Mouse (Mus musculus) right cerebral cortex, postnatal 4 days (tissue): ENCODE results near the gene Bcor.

Experiments
- DNase-seq: peaks from one replicate; pipeline ENCODE4 v3.0.0-alpha.2; 2022

Gene Bcor

GRCm38 (mm10) chrX:12062121-12062931 lies 97.8 kb downstream of the Bcor start:
- no peak for DNase-seq

DNA sequence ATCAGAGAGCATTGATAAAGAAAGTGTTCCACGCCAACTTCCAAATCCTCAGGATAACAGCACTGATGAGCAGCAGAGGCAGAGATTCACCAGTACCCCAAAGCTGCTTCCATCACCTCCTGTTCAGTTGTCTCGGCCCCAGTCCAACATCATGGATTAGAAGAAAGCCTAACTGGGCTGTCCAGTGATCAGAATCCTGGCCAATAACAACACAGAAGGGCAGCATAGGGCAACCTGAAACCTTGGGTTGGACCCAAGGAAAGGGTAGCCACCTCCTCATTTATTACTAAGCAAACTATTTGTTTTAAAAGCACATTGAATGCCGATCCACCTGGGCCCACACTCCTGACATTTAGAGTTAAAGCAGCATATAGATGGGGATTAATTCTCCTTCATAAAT lies 99.3 kb downstream of the Bcor start:
- no peak for DNase-seq

DNA sequence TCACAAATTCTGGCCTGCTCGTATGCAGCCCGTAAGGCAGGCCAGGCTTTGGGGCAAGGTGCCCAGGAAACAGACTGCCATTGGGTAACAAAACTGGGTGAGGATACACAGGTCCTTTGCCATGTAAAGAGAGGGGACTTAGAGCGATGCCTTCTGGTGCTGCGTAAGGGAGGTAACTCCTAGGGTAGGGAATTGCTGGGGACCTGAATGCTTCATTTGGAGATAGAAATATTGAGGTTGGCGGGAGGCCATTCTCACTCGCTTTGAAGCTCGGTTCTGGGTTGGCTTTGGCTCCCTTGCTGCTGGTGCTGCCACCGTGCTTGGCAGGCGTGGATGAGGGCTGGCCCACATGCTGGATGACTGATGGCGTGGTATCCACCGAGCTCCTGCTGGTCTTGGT lies 102.9 kb downstream of the Bcor start:
- peak; percentile 27 for DNase-seq

- DNase-seq = no peak
These were observed 106.7 kb downstream of the Bcor start for GRCm38 (mm10) chrX:12053315-12053914.

DNA sequence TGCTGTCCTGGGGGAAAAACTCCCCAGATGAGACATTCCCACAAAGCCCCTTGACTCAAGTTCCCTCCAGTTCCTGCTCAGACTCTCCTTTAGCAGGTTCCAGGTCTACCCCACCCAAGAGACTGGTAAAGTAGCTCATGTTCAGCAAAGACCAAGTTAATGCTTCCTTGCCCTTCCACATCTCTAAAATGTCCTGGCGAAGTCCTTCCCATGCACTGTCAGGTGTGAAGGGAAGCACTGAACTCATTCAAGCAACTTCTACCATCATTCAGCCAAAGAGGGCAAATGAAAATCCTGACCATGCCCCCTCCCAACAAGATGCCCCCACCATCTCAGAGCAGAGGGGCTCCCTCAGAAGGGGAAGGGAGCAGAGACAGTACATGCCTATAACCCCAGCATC lies 107.5 kb downstream of the Bcor start:
- no peak for DNase-seq

- DNase-seq = no peak
These were observed 111.4 kb downstream of the Bcor start for GRCm38 (mm10) chrX:12048721-12049120.

GRCm38 (mm10) chrX:12048166-12048565 lies 112.0 kb downstream of the Bcor start:
- no peak for DNase-seq

DNA sequence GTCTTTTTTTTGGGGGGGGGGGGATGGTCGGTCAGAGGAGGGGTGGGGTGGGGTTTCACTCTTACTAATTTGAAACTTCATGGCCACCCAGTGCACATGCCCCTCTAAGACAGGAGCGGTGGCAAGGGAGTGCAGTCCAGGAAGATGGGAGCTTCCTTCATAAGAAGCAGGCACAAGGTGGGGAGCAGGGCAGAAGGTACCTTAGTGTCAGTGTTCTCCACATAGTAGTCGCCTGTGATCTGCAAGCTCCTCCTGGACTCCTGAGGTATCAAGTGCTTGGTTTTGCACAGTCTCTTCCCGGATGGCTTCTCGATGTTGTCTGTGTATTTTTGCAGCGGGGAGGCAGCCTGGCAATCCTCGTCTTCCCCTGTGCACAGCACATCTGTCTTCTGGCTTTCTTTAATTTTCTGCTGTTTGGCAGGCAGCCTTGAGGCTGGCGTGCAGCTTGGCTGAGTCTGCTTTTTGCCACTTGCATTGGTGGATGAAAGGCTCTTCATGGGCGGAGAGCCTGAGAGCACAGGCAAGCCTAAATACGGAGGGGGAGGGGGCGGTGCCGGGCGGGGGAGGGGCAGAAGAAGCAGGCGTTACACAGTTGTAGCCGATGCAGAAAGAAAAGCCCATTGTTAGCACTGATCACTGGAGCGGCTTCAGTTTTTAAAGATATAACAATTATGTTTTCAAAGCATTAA lies 112.8 kb downstream of the Bcor start:
- no peak for DNase-seq

DNA sequence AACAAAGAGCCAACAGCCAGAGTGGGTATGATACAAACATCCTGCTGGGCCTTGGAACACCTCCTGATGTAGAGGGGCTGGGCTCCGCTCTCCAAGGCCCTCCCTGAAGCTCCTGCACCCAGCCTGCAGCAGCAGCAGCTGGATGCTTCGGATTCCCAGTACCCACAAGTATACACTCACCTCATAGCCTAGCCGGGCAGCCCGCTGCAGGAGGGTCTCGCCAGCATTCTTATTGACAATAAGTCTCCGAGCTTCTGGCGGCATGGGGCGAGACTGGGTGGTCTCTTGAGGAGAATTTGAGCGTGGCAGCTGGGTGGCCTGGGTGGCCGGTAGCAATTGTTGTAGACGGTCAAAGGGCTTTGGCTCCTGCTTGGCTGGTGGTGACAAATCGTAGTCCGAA lies 113.5 kb downstream of the Bcor start:
- DNase-seq = no peak

DNA sequence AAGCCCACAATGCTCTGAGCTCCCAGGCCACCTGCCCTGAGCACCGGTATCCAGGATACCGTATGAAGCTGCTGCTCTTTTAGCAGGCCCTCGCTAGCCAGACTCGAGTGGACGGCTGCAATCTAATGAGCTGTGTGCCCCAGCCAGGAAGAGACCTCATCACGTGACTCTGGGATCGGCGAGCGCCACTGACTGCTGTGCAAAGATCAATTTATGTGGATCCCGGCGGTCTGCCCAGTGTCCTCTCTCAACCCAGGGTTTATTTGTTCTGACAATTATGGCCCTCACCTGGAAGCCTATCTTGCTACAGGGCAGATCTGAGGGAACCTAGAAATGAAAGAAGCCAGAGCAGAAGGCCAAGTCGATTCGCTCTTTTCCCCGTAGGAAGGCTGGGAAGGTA lies 116.8 kb downstream of the Bcor start:
- DNase-seq = no peak

- DNase-seq = no peak
These were observed 118.7 kb downstream of the Bcor start for GRCm38 (mm10) chrX:12041453-12041852.

DNA sequence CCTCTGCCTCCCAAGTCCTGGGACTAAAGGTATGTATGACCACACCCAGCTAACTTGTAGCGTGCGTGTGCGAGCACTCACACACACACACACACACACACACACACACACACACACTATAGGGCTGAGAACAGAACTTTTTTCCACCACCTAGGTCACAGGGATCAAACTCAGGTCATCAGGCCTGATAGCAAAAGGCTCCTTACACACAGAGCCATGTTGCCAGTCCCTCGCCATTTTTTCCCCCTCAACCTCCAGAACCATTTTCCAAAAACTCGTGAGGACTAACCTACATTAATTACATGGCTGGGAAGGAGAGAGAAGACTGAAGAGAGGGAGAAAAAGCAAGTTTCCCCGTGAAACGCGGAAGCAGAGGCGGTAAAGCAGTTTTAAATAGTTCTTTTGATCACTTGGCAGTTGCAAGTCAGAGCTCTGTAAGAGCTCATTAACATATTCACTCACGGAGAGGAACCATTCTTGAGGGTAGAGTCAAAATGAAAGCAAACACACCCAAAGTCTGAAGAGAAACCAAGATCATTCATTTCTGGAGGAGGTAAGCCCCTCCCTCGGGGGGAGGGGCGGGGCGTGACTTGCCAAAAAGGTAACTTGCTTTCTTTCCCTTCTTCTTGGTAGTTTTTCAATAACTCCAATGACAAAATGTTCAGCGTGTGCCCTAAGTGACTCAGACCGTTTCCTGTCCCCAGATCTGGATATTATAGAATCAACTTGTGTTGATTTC lies 145.3 kb downstream of the Bcor start:
- no peak for DNase-seq

DNA sequence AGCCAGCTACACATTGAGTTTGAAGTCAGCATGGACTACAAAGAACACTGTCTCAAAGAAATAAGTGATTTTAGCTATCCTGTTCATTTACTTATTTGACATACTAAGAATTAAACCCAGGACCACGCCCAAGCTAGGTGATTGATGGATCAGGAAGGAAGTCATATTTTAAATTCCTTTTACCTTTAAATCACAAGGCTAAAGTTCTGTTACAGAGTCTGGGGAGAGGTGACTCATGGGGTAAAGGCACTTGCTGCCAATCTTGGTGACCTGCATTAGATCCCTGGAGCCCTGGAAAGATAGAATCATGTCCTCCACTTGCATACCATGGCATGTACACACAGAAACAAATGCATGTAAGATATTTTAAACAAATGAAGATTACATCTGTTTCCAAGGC lies 149.5 kb downstream of the Bcor start:
- DNase-seq = no peak

GRCm38 (mm10) chrX:12009046-12009445 lies 151.1 kb downstream of the Bcor start:
- DNase-seq = no peak

DNA sequence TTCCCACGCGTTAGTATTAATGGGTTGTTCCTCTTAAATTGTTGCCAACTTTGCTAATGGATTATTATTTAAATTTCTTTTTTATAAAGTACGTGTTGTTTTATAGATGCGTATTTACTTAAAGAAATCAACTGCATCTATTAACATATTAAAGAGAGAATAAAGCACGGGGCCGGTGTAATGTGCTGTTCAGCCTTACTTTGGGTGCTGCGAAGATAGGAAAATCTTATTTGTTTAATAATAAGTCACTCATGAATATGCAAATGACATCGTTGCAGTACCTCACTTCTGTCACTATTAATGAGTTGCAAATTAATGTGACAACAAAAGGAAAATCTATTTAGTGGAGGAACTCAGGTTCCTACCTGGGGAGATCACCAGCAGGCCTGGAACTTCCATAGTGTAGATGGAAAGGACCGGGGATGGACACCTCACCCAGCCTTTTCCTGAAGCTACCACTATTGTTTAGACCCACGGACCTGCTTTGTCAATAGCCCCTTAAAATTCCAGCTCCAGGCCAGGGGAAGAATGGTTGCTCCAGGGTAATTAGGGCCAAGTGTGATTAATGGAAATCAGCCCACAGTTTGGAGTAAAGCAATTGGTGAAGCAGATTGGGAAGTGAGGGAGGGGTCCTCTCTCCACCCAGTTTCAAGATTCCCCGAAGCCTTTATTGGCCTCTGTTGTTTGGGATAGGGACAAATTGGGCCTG lies 152.2 kb downstream of the Bcor start:
- no peak for DNase-seq

- DNase-seq = peak; percentile 62
These were observed 153.0 kb downstream of the Bcor start for GRCm38 (mm10) chrX:12006882-12007753.

GRCm38 (mm10) chrX:12006031-12006881 lies 153.9 kb downstream of the Bcor start:
- peak; percentile 66 for DNase-seq

GRCm38 (mm10) chrX:12005181-12006030 lies 154.7 kb downstream of the Bcor start:
- DNase-seq = no peak

- DNase-seq = no peak
These were observed 155.7 kb downstream of the Bcor start for GRCm38 (mm10) chrX:12004416-12004815.

GRCm38 (mm10) chrX:12003947-12004346 lies 156.2 kb downstream of the Bcor start:
- DNase-seq = no peak
